Mouse (Mus musculus): Measurements from ENCODE around the gene Ffar4.

Gene Ffar4

GRCm38 (mm10) chr19:38096858-38097758, at the start of gene Ffar4:
Ffar4 (plus strand) TSS chr19:38097071.
- DNase-seq (ENCODE audit: low spot score): peak; percentile 44

DNA sequence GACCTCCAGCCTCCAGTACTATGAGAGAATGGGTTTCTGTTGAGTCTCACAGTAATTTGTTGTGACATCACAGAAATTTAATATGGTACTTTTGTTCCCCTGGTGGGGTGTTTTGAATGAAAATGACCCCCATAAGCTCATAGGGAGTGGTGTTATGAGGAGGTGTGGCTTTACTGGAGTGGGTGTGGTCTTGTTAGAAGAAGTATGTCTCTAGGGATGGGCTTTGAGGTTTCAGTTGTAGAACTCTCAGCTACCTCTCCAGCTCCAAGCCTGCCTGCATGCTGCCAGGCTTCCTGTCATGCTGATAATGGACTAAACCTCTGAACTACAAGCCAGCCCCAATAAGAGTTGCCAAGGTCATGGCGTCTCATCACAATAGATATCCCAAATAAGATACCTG, 47.2 kb upstream of the Ffar4 start:
- no peak for DNase-seq (ENCODE audit: low spot score)

DNA sequence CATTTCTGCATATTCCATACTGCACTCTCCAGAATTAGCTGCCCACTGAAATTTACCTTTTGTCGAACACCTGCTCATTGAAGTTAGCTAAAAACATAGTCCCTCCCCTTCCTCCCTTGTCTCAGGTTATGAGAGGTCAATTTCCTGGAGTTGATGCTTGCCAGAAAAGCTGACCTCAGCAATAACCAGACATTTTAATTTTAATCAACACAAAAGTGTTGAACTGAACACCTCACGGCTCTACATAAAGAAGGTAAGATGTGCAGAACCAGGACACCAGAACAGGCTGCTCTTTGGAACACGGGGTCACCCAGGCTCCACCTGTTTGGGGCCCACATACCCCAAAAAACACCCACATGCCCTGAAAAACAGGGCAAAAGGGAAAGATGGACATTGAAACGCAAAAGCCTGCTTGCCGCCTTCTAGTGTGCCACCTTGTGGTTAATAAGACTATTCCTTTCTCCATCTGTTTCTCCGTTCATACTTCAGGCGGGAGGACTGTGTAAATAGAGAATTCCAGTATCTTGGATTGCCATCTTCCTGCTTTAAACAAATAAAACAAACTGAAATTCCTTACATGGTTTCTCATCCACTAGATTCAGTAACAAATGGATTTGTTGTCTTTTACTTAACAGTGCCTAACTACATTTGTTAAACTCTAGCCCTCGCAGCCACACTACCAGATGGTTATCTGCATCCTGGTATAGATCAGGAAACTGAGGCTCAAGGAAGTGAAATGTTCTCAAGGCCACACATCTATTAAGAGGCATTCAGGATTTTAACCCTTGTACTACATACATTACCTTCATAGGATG, 43.4 kb upstream of the Ffar4 start:
- DNase-seq (ENCODE audit: low spot score): no peak

GRCm38 (mm10) chr19:38054149-38054719, 42.6 kb upstream of the Ffar4 start:
- DNase-seq (ENCODE audit: low spot score): no peak

GRCm38 (mm10) chr19:38054720-38055192, 42.1 kb upstream of the Ffar4 start, which contains the start of gene Cep55:
Cep55 (plus strand) TSS chr19:38055011.
- DNase-seq (ENCODE audit: low spot score): peak; percentile 97

DNA sequence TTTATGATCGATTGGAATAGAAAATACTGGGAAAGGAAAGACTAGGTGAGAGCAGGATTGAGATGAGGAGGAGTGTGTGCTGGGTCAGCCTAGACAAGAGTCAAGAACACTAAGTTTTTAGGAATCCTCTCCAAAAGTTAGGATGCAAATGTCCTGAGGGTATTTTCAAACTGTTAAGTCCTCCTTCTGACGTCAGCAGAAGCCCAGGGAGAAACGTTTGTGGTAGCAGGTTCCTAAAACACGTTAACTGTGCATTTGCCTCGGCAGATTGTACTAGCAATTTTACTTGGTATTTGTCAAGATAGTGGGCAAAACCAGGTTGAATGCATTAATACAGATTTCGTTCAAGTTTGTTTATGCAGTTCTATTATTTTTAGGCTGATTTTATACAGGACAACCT, 41.1 kb upstream of the Ffar4 start:
- DNase-seq (ENCODE audit: low spot score): no peak

GRCm38 (mm10) chr19:38056276-38056675, 40.6 kb upstream of the Ffar4 start:
- DNase-seq (ENCODE audit: low spot score): no peak

DNA sequence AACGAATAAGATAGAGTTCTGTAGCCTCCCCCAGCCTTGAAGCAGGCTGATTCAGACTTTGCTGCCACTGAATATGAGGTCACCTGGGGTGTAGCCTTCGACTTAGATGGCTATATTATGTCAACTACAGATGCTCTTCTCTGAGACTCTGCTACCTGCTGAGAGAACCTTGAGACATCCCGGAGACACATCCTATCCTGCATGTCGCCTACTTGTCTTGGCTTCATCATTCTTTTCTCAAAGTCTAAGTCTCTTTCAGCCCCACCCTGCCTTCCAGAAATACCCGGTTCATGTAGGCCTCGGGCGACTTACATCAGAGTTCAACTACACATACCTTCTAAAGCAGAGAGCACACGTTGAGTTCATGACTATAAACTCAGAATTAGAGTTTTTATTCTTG, 39.9 kb upstream of the Ffar4 start:
- no peak for DNase-seq (ENCODE audit: low spot score)

DNA sequence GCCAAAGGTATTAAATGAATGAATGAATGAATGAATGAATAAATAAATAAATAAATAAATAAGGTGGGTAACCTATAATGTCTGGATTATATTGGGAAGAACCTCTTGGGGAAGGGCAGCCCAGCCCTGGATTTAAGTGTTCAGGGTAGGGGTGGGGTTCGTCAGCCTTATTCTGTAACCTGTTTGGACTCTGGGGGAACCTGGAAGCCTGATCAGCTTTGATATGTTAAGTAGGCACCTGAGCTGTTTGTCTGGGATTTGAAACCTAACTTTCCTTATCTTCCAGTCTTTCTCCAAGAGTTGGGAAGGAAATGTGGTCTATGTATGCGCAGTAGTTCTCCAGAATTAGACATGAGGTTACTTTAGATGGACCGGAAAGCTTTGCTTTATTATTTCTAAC, 33.7 kb upstream of the Ffar4 start:
- no peak for DNase-seq (ENCODE audit: low spot score)

DNA sequence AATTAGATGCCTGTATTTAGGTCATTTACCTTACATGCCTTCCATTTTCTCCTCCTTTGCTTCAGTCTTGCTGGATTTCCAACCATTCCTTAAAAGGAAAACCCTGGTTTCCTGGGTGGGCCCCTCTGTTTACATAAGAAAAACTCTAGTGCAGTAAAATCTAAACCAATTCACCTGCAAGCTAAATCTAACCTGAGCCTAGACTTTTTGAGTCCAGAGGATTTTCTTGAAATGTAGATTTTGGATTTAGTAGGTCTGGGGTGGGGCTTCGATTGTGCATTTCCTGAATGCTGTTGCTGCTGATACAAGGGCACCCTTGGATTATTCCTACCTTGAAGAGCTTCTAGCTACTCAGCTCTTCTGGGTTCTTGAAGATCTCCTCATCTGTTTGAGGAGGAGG, 32.8 kb upstream of the Ffar4 start:
- DNase-seq (ENCODE audit: low spot score): no peak

DNA sequence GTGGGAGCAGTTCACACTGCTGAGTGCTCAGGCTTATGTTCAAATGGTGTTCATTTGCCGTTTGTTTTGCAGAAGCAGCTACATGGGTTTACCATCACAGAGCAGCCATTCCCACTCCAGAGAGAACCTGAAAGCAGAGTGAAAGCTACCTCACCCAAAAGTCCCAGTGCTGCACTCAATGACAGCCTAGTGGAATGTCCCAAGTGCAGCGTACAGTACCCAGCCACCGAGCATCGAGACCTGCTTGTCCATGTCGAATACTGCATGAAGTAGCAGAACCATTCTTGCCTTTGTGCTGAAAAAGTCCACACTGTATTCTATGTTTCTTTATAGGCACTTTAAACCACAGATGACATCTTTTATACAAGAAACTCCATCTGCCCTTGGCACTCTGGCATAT, 23.6 kb upstream of the Ffar4 start:
- DNase-seq (ENCODE audit: low spot score): no peak

DNA sequence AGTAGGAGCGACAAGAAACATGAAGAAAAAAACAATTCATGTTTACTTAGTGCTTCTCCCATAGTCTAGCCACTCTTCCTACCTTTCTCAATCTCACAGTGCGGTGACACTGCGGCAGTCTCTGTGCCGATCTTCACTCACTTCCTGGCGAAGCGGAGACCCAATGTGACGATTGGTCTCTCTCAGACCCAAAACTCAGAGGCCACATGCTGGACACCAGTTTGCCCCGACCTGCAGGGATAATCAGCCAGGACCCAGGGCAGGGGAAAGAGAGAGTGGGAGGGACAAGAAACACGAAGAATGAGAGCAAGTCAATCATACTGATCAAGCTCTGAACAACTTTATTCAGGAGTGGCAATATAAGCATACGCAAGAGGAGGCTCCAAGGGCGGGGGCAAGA, 21.8 kb upstream of the Ffar4 start:
- DNase-seq (ENCODE audit: low spot score): no peak

DNA sequence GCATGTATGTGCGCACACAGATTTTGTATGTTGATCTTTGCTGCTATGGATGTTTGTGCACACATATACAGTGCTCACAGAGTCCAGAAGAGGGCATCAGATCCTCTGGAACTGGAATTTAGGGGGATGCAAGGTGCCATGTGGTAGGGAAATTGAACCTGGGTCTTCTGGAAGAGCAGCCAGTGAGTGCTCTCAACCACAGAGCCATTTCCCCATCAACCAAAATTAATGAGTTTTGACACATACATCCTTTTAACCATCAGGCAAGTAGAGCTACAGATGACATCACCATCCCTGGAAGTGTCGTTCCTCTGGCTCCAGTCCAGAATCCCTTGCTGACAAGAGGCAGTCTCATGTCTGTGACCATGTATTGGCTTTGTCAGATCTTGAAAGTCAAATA, 20.6 kb upstream of the Ffar4 start:
- DNase-seq (ENCODE audit: low spot score): no peak

- DNase-seq (ENCODE audit: low spot score): no peak
These were observed 18.9 kb upstream of the Ffar4 start for GRCm38 (mm10) chr19:38077851-38078540.

DNA sequence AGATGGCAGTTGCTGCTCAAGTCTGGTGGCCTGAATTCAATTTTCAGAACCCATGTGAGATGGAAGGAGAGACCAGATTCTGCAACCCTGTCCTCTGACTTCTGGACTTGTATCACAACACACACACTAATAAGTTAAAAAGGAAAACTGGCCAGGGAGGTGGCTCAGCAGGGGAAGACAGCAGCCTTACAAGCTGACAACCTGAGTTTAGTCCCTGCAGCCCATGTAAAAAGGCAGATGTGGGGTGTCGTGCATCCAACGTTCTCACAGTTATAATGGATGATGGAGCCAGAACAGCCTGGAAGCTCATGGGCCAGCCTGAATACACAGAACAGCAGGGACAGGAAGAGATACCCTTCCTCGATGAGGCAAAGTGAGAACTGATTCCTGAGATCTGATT, 15.5 kb upstream of the Ffar4 start:
- no peak for DNase-seq (ENCODE audit: low spot score)

GRCm38 (mm10) chr19:38082931-38083525, 13.8 kb upstream of the Ffar4 start:
- DNase-seq (ENCODE audit: low spot score): no peak

- DNase-seq (ENCODE audit: low spot score): no peak
These were observed 11.0 kb upstream of the Ffar4 start for GRCm38 (mm10) chr19:38085841-38086240.

DNA sequence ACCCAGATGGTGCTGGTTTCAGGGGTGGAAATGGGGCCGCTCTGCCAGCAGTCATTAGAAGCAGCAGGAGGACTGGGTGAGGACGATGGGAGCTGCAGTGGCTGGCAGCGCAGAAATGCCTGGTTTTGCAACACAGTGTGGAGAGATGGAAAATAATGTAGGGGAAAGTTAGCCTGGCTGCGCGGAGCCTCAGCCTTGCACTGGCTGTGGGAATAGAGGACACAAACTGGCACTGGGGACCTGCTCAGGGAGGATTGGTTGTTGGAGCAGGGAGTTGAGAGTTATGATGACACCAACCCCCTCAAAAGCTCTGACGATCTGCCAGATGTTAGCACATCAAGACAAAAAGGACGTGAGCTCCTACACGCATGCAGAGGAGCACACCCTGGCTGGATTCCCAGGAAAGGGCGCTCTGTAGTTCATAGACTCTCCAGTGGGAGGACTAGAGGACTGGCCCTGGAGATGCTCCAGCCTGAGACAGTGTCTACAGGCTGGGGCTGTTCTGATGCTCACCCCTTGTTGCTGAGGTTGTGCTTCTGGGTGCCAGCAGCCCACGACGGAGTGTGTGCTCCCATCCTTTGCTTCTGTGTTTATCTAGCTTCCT, 9.8 kb upstream of the Ffar4 start:
- DNase-seq (ENCODE audit: low spot score): peak; percentile 31

DNA sequence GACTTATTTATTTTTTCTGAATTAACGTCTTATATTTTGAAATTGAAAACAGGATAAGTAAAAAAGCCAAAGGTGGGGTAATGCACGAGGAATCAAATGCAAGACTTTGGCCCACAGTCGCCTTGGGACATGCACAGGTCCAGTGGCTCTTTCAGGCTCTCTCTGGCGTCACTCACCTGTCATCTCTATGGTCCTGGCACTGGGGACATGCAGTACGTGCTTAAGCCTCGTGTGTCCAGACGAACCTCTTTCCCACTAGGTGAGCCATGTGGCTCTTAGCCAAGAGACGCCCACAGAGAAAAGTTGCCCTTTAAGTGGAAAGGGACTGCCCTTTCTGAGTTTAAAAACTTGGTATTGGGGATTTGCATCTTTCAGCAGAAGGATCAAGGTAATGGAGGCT, 7.5 kb upstream of the Ffar4 start:
- DNase-seq (ENCODE audit: low spot score): no peak

GRCm38 (mm10) chr19:38091512-38091985, 5.3 kb upstream of the Ffar4 start:
- no peak for DNase-seq (ENCODE audit: low spot score)

DNA sequence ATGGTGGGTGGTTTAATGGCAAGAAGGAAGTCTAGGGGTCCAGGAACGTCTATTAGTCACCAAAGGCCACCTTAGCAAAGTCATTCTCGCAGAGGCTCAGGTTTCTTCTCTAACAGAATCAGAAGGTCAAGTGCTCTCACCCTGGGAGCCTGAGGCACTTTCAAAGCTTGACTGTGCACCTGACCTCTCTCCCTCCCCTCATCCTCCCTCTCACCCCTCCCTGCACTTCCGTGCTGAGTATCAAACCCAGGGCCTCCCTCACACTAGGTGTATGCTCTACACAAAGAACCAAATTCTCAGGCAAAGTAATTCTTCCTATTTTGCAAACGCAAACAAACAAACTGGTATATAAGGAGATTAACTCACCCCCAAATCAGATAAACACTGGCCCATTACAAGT, 640 bp upstream of the Ffar4 start:
- DNase-seq (ENCODE audit: low spot score): no peak
